Mouse (Mus musculus): Measurements from ENCODE around the gene Abhd16b. TPM values are rescaled to one million over a fixed set of nuclear protein-coding genes. Genes with fewer than 3 reads are reported as not detected.
"Not testable (repeated sequence)": the region's sequence is repeated elsewhere in the genome, so short reads cannot be mapped to it uniquely, and the experiment has no call there.

The Abhd16b gene
- total and polyA plus RNA-seq, 2 experiments from 2014 or later = 0.08 TPM; not detected in 1

- ATAC-seq (no peak), DNase-seq (ENCODE audit: low spot score) (no peak)
- no peak overlapping the region for H3K9ac ChIP-seq (replicated peaks; ENCODE audit: low read length)
- no peaks in the 10 kb centered on the region for H3K9me3 ChIP-seq (ENCODE audit: low read length)
- no peaks in the 10 kb centered on the region for H3K27me3 ChIP-seq (ENCODE audit: insufficient read depth, low read length)
- no peaks in the 10 kb centered on the region for H3K4me1 ChIP-seq (ENCODE audit: insufficient read depth, low read length)
- H3K27ac ChIP-seq = no peak overlapping the region
- 28% methylated on average over 1 of the region's 1 CpGs for WGBS
- H3K36me3 ChIP-seq (ENCODE audit: insufficient read depth, low read length) = no peaks in the 10 kb centered on the region
- no peak for TF ChIP-seq CTCF (IDR thresholded peaks at IDR 0.05; ENCODE audit: low read depth)
- no peak overlapping the region for H3K4me3 ChIP-seq (ENCODE audit: low read length)
- no peak overlapping the region for H3K4me2 ChIP-seq (ENCODE audit: low read depth, low read length)
These were observed 7.3 kb upstream of the Abhd16b start for GRCm38 (mm10) chr2:181485741-181486140.

GRCm38 (mm10) chr2:181487338-181488277 is 5.4 kb upstream of the Abhd16b start:
- 37% methylated on average over 5 of the region's 5 CpGs for WGBS
- no peaks in the 10 kb centered on the region for H3K4me1 ChIP-seq (ENCODE audit: insufficient read depth, low read length)
- ATAC-seq (no peak), DNase-seq (ENCODE audit: low spot score) (no peak)
- no peaks in the 10 kb centered on the region for H3K9me3 ChIP-seq (ENCODE audit: low read length)
- no peak overlapping the region for H3K9ac ChIP-seq (replicated peaks; ENCODE audit: low read length)
- no peaks in the 10 kb centered on the region for H3K27me3 ChIP-seq (ENCODE audit: insufficient read depth, low read length)
- TF ChIP-seq CTCF (IDR thresholded peaks at IDR 0.05; ENCODE audit: low read depth) = no peak
- H3K4me2 ChIP-seq (ENCODE audit: low read depth, low read length) = no peak overlapping the region
- H3K36me3 ChIP-seq (ENCODE audit: insufficient read depth, low read length) = no peaks in the 10 kb centered on the region
- H3K4me3 ChIP-seq (ENCODE audit: low read length) = no peak overlapping the region
- H3K27ac ChIP-seq = peak overlapping the region; percentile 11; the same call in 1 of the 2 replicates

- WGBS = 26% methylated on average over 7 of the region's 7 CpGs
- DNase-seq (ENCODE audit: low spot score) = no peak
- no peaks in the 10 kb centered on the region for H3K4me1 ChIP-seq (ENCODE audit: insufficient read depth, low read length)
- H3K36me3 ChIP-seq (ENCODE audit: insufficient read depth, low read length) = no peaks in the 10 kb centered on the region
- H3K9ac ChIP-seq (replicated peaks; ENCODE audit: low read length) = no peak overlapping the region
- no peak overlapping the region for H3K27ac ChIP-seq
- H3K4me2 ChIP-seq (ENCODE audit: low read depth, low read length) = no peak overlapping the region
- H3K9me3 ChIP-seq (ENCODE audit: low read length) = no peaks in the 10 kb centered on the region
- no peaks in the 10 kb centered on the region for H3K27me3 ChIP-seq (ENCODE audit: insufficient read depth, low read length)
- ATAC-seq = no peak
- TF ChIP-seq CTCF (IDR thresholded peaks at IDR 0.05; ENCODE audit: low read depth) = no peak
- H3K4me3 ChIP-seq (ENCODE audit: low read length) = no peak overlapping the region
These were observed 1.4 kb upstream of the Abhd16b start for GRCm38 (mm10) chr2:181491432-181492205.

- ATAC-seq (no peak), DNase-seq (ENCODE audit: low spot score) (no peak)
- no peak overlapping the region for H3K4me3 ChIP-seq (ENCODE audit: low read length)
- TF ChIP-seq CTCF (IDR thresholded peaks at IDR 0.05; ENCODE audit: low read depth) = no peak
- no peaks in the 10 kb centered on the region for H3K27me3 ChIP-seq (ENCODE audit: insufficient read depth, low read length)
- no peaks in the 10 kb centered on the region for H3K4me1 ChIP-seq (ENCODE audit: insufficient read depth, low read length)
- H3K36me3 ChIP-seq (ENCODE audit: insufficient read depth, low read length) = no peaks in the 10 kb centered on the region
- 58% methylated on average over 3 of the region's 3 CpGs for WGBS
- no peak overlapping the region for H3K4me2 ChIP-seq (ENCODE audit: low read depth, low read length)
- H3K9ac ChIP-seq (replicated peaks; ENCODE audit: low read length) = no peak overlapping the region
- H3K27ac ChIP-seq = no peak overlapping the region
- no peaks in the 10 kb centered on the region for H3K9me3 ChIP-seq (ENCODE audit: low read length)
These were observed 800 bp upstream of the Abhd16b start for GRCm38 (mm10) chr2:181492206-181492605.

GRCm38 (mm10) chr2:181494266-181494945 is 1.4 kb downstream of the Abhd16b start:
- ATAC-seq (no peak), DNase-seq (ENCODE audit: low spot score) (peak; percentile 30)
- no peaks in the 10 kb centered on the region for H3K27me3 ChIP-seq (ENCODE audit: insufficient read depth, low read length)
- 39% methylated on average over 26 of the region's 26 CpGs for WGBS
- H3K4me2 ChIP-seq (ENCODE audit: low read depth, low read length) = no peak overlapping the region
- H3K36me3 ChIP-seq (ENCODE audit: insufficient read depth, low read length) = no peaks in the 10 kb centered on the region
- H3K9ac ChIP-seq (replicated peaks; ENCODE audit: low read length) = no peak overlapping the region
- no peaks in the 10 kb centered on the region for H3K9me3 ChIP-seq (ENCODE audit: low read length)
- H3K4me1 ChIP-seq (ENCODE audit: insufficient read depth, low read length) = no peaks in the 10 kb centered on the region
- H3K4me3 ChIP-seq (ENCODE audit: low read length) = no peak overlapping the region
- no peak overlapping the region for H3K27ac ChIP-seq
- TF ChIP-seq CTCF (IDR thresholded peaks at IDR 0.05; ENCODE audit: low read depth) = no peak

DNA sequence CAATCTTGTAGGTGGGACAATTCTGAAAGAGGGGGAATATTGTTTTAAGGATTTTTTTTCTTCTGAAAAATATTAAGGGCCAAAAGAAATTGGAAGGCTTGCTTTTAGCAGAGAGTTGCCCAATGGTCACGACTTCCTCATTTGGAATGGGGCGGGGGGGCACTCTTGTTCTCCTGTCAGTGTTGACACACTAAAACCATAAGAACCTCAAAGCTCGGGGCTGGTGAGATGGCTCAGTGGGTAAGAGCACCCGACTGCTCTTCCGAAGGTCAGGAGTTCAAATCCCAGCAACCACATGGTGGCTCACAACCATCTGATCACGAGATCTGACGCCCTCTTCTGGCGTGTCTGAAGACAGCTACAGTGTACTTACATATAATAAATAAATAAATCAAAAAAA is 2.8 kb downstream of the Abhd16b start:
- not testable (repeated sequence) for DNase-seq (ENCODE audit: low spot score); H3K36me3 ChIP-seq (ENCODE audit: insufficient read depth, low read length); H3K9me3 ChIP-seq (ENCODE audit: low read length); H3K9ac ChIP-seq (replicated peaks; ENCODE audit: low read length); H3K27ac ChIP-seq; H3K4me3 ChIP-seq (ENCODE audit: low read length); H3K4me1 ChIP-seq (ENCODE audit: insufficient read depth, low read length); H3K27me3 ChIP-seq (ENCODE audit: insufficient read depth, low read length); H3K4me2 ChIP-seq (ENCODE audit: low read depth, low read length); ATAC-seq
- WGBS = 61% methylated on average over 8 of the region's 8 CpGs

Measured in hindbrain, postnatal 0 days (tissue).